Mouse (Mus musculus) embryonic facial prominence, embryonic 13.5 days (tissue): ENCODE measurements around the gene Tesk1. TPM values are rescaled to one million over a fixed set of nuclear protein-coding genes. Genes with fewer than 3 reads are reported as not detected.
A peak's percentile ranks its signal among the peaks of the same experiment; 100 is the strongest.

Source experiments
- ATAC-seq: fragments of 200-750 bp; cut with Nextera tagmentation; 2 replicates; pipeline ENCODE4 v1.8.0; 2017; ENCODE audit warnings: low read depth; ENCODE audit not compliant: insufficient number of reproducible peaks, insufficient read depth, low FRiP score, low TSS enrichment
- H3K27ac ChIP-seq: fragments of 300-500 bp; sonication (generic); 2 replicates; pipeline ENCODE4 v1.5.1; 2015; ENCODE audit warnings: moderate library complexity, mild to moderate bottlenecking, inconsistent platforms
- H3K27me3 ChIP-seq: fragments of 300-500 bp; sonication (generic); 2 replicates; pipeline ENCODE4 v1.6.1; 2015; ENCODE audit warnings: mild to moderate bottlenecking, inconsistent platforms
- H3K36me3 ChIP-seq: fragments of 300-500 bp; sonication (generic); 2 replicates; pipeline ENCODE4 v1.6.1; 2015; ENCODE audit warnings: mild to moderate bottlenecking, inconsistent platforms
- H3K4me1 ChIP-seq: fragments of 300-500 bp; sonication (generic); 2 replicates; pipeline ENCODE4 v1.6.1; 2015; ENCODE audit warnings: inconsistent platforms
- H3K4me2 ChIP-seq: fragments of 300-500 bp; sonication (generic); 2 replicates; pipeline ENCODE4 v1.6.1; 2015; ENCODE audit warnings: moderate library complexity, mild to moderate bottlenecking, inconsistent platforms
- H3K4me3 ChIP-seq: fragments of 300-500 bp; sonication (generic); 2 replicates; pipeline ENCODE4 v1.5.1; 2015; ENCODE audit warnings: mild to moderate bottlenecking, inconsistent platforms
- H3K9ac ChIP-seq: fragments of 300-500 bp; sonication (generic); 2 replicates; pipeline ENCODE4 v1.6.1; 2015; ENCODE audit warnings: mild to moderate bottlenecking, inconsistent platforms
- H3K9me3 ChIP-seq: fragments of 300-500 bp; sonication (generic); 2 replicates; pipeline ENCODE4 v1.6.1; 2016; ENCODE audit warnings: inconsistent platforms
- WGBS: fragments of 180-500 bp; shearing (Covaris S2); methylation state at CpG from one replicate; pipeline ENCODE4 v1.1.7; 2015; ENCODE audit warnings: mixed read lengths; 5-methylcytosine and 5-hydroxymethylcytosine counted together
- polyA plus RNA-seq: library from polyadenylated mRNA; unstranded; fragments of >200 nt; fragmentation: Nextera tagmentation; extraction: Ambion mirVana; gene quantifications from 2 replicates; pipeline ENCODE4 v1.2.1, GENCODE M21; 2015

Gene Tesk1
- polyA plus RNA-seq, 1 experiment from 2014 or later = 7.0 TPM

GRCm38 (mm10) chr4:43404697-43405096 is 37.0 kb upstream of the Tesk1 start:
- Histone ChIP-seq H3K4me1 (peaks cover 60% of the 10 kb centered on the region), H3K9ac (no peak overlapping the region), H3K27me3 (no peaks in the 10 kb centered on the region), H3K4me2 (no peak overlapping the region), H3K27ac (no peak overlapping the region; the same call in 1 of the 2 replicates), H3K4me3 (no peak overlapping the region), H3K36me3 (no peaks in the 10 kb centered on the region; the same call in 1 of the 2 replicates), H3K9me3 (no peaks in the 10 kb centered on the region)
- no peak for ATAC-seq
- 89% methylated on average over 10 of the region's 10 CpGs for WGBS

- peaks cover 43% of the 10 kb centered on the region for H3K4me1 ChIP-seq
- H3K9ac ChIP-seq = peak overlapping the region; percentile 79
- no peaks in the 10 kb centered on the region; the same call in 1 of the 2 replicates for H3K36me3 ChIP-seq
- peak; percentile 90 for ATAC-seq
- no peaks in the 10 kb centered on the region for H3K27me3 ChIP-seq
- no peaks in the 10 kb centered on the region for H3K9me3 ChIP-seq
- under 1% methylated on average over 28 of the region's 28 CpGs for WGBS
- H3K4me3 ChIP-seq = peak overlapping the region; percentile 59
- peak overlapping the region; percentile 84 for H3K27ac ChIP-seq
- H3K4me2 ChIP-seq = peak overlapping the region; percentile 74
Observed at GRCm38 (mm10) chr4:43406162-43406971, 35.4 kb upstream of the Tesk1 start.

- Histone ChIP-seq H3K9me3 (no peaks in the 10 kb centered on the region), H3K27me3 (no peaks in the 10 kb centered on the region), H3K4me1 (peaks cover 34% of the 10 kb centered on the region), H3K9ac (peak overlapping the region; percentile 79), H3K36me3 (no peaks in the 10 kb centered on the region; the same call in 1 of the 2 replicates), H3K4me2 (peak overlapping the region; percentile 74), H3K4me3 (peak overlapping the region; percentile 59), H3K27ac (peak overlapping the region; percentile 84)
- WGBS = 65% methylated on average over 12 of the region's 12 CpGs
- no peak for ATAC-seq
Observed at GRCm38 (mm10) chr4:43407071-43407920, 34.4 kb upstream of the Tesk1 start.

- Histone ChIP-seq H3K4me3 (no peak overlapping the region), H3K4me2 (no peak overlapping the region), H3K27me3 (no peaks in the 10 kb centered on the region), H3K4me1 (peaks cover 5% of the 10 kb centered on the region; the same call in 1 of the 2 replicates), H3K9me3 (no peaks in the 10 kb centered on the region), H3K36me3 (peaks cover 42% of the 10 kb centered on the region), H3K27ac (no peak overlapping the region), H3K9ac (no peak overlapping the region)
- 88% methylated on average over 14 of the region's 14 CpGs for WGBS
- no peak for ATAC-seq
Observed at GRCm38 (mm10) chr4:43414761-43415160, 27.0 kb upstream of the Tesk1 start.

GRCm38 (mm10) chr4:43415221-43416070 is 26.3 kb upstream of the Tesk1 start:
- ATAC-seq = no peak
- H3K9ac ChIP-seq = no peak overlapping the region
- no peaks in the 10 kb centered on the region for H3K9me3 ChIP-seq
- H3K36me3 ChIP-seq = peaks cover 42% of the 10 kb centered on the region
- H3K4me2 ChIP-seq = no peak overlapping the region
- H3K4me1 ChIP-seq = peaks cover 10% of the 10 kb centered on the region
- H3K4me3 ChIP-seq = no peak overlapping the region
- 93% methylated on average over 29 of the region's 29 CpGs for WGBS
- H3K27ac ChIP-seq = no peak overlapping the region
- H3K27me3 ChIP-seq = no peaks in the 10 kb centered on the region

- H3K36me3 ChIP-seq = peaks cover 44% of the 10 kb centered on the region
- H3K9me3 ChIP-seq = no peaks in the 10 kb centered on the region
- H3K9ac ChIP-seq = no peak overlapping the region
- H3K27ac ChIP-seq = no peak overlapping the region
- 93% methylated on average over 22 of the region's 22 CpGs for WGBS
- H3K27me3 ChIP-seq = no peaks in the 10 kb centered on the region
- H3K4me1 ChIP-seq = peaks cover 10% of the 10 kb centered on the region
- no peak overlapping the region for H3K4me3 ChIP-seq
- ATAC-seq = no peak
- no peak overlapping the region for H3K4me2 ChIP-seq
Observed at GRCm38 (mm10) chr4:43416071-43416490, 25.7 kb upstream of the Tesk1 start.

- Histone ChIP-seq H3K27me3 (no peaks in the 10 kb centered on the region), H3K27ac (no peak overlapping the region), H3K9ac (no peak overlapping the region), H3K4me1 (peaks cover 10% of the 10 kb centered on the region), H3K36me3 (peaks cover 58% of the 10 kb centered on the region), H3K4me2 (no peak overlapping the region), H3K9me3 (no peaks in the 10 kb centered on the region), H3K4me3 (no peak overlapping the region)
- no peak for ATAC-seq
- 82% methylated on average over 16 of the region's 16 CpGs for WGBS
Observed at GRCm38 (mm10) chr4:43417269-43418062, 24.3 kb upstream of the Tesk1 start.

- Histone ChIP-seq H3K36me3 (peaks cover 65% of the 10 kb centered on the region), H3K4me3 (no peak overlapping the region), H3K27ac (no peak overlapping the region), H3K9ac (no peak overlapping the region), H3K4me2 (no peak overlapping the region), H3K4me1 (peaks cover 10% of the 10 kb centered on the region), H3K9me3 (no peaks in the 10 kb centered on the region), H3K27me3 (peaks cover under 1% of the 10 kb centered on the region; the same call in 1 of the 2 replicates)
- WGBS = 62% methylated on average over 4 of the region's 4 CpGs
- no peak for ATAC-seq
Observed at GRCm38 (mm10) chr4:43418450-43418849, 23.3 kb upstream of the Tesk1 start.

- Histone ChIP-seq H3K4me3 (no peak overlapping the region), H3K27ac (no peak overlapping the region), H3K27me3 (peaks cover 8% of the 10 kb centered on the region), H3K9ac (no peak overlapping the region), H3K9me3 (no peaks in the 10 kb centered on the region), H3K36me3 (peaks cover 71% of the 10 kb centered on the region), H3K4me1 (peaks cover 10% of the 10 kb centered on the region), H3K4me2 (no peak overlapping the region)
- whole genome bisulfite sequencing = 60% methylated on average over 15 of the region's 15 CpGs
- ATAC-seq = no peak
Observed at GRCm38 (mm10) chr4:43418973-43419656, 22.6 kb upstream of the Tesk1 start.

- peaks cover 15% of the 10 kb centered on the region for H3K27me3 ChIP-seq
- H3K36me3 ChIP-seq = peaks cover 71% of the 10 kb centered on the region
- H3K4me3 ChIP-seq = no peak overlapping the region
- no peak for ATAC-seq
- H3K4me1 ChIP-seq = peaks cover 10% of the 10 kb centered on the region
- H3K9me3 ChIP-seq = no peaks in the 10 kb centered on the region
- peak overlapping the region; percentile 64; the same call in 1 of the 2 replicates for H3K27ac ChIP-seq
- 0 out of 2 replicates have a peak overlapping the region, but pooled peaks have one; percentile 16 for H3K9ac ChIP-seq
- WGBS = 60% methylated on average over 9 of the region's 9 CpGs
- no peak overlapping the region for H3K4me2 ChIP-seq
Observed at GRCm38 (mm10) chr4:43419801-43420281, 21.9 kb upstream of the Tesk1 start.
